8 mouse cellular contexts compared by ENCODE assay signal in the genomic region with DNA sequence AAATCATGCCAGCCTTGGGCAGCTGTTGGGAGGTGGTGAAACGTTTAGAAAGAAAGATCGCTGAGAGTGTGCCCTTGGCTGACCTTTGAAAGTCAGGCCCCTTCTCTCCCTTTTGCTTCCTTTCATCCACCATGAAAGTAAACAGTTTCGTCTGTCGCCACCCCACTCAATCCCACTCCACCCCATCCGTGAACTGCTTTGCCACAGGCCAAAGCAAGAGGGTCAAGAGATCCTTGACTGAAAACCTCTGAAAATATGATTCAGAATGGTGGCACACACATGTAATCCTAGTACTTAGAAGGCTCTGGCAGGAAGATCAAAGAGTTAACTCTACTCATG. TPM values are rescaled to one million over a fixed set of nuclear protein-coding genes. Genes with fewer than 3 reads are reported as not detected.
A peak's percentile ranks its signal among the peaks of the same experiment; 100 is the strongest.
DNase-seq lines count a peak whose midpoint lies in the region; ATAC-seq lines count a peak whose summit lies in the region.

No protein-coding gene starts in this region.

- H3K9me3 ChIP-seq in kidney, embryonic 15.5 days (replicated peaks), result no peaks in the 10 kb centered on the region
- no peaks in the 10 kb centered on the region for H3K9me3 ChIP-seq in embryonic facial prominence, embryonic 10.5 days
- H3K9me3 ChIP-seq in limb, embryonic 10.5 days (replicated peaks), result no peaks in the 10 kb centered on the region
- no peaks in the 10 kb centered on the region for H3K9me3 ChIP-seq in midbrain, embryonic 15.5 days

- peak overlapping the region; percentile 70 for H3K4me2 ChIP-seq in kidney, embryonic 15.5 days
- peak overlapping the region; percentile 64 for H3K4me2 ChIP-seq in midbrain, embryonic 15.5 days

- H3K4me1 ChIP-seq in kidney, embryonic 15.5 days, result 0 out of 2 replicates have a peak, but pooled peaks cover 4% of the 10 kb centered on the region
- H3K4me1 ChIP-seq in embryonic facial prominence, embryonic 10.5 days, result peaks cover 11% of the 10 kb centered on the region
- peaks cover 10% of the 10 kb centered on the region; the same call in 1 of the 2 replicates for H3K4me1 ChIP-seq in limb, embryonic 10.5 days
- peaks cover 4% of the 10 kb centered on the region; the same call in 1 of the 2 replicates for H3K4me1 ChIP-seq in midbrain, embryonic 15.5 days

- no peak for DNase-seq in kidney, adult 11 months
- no peak for DNase-seq in embryonic facial prominence, embryonic 10.5 days (ENCODE audit: low spot score)
- peak; percentile 49 for DNase-seq in limb, embryonic 10.5 days (ENCODE audit: low spot score)
- DNase-seq in adrenal gland, postnatal 36 days, result no peak
- no peak for DNase-seq in cerebellum, adult 18-20 months
- DNase-seq in gastrocnemius, adult 18-20 months (ENCODE audit: low spot score), result no peak

- 19% methylated on average over 5 of the region's 5 CpGs for WGBS in kidney, embryonic 15.5 days
- WGBS in embryonic facial prominence, embryonic 10.5 days, result 27% methylated on average over 5 of the region's 5 CpGs
- 18% methylated on average over 5 of the region's 5 CpGs for WGBS in limb, embryonic 10.5 days
- WGBS in midbrain, embryonic 15.5 days, result 22% methylated on average over 5 of the region's 5 CpGs

- peak overlapping the region; percentile 91; the same call in 1 of the 2 replicates for H3K27ac ChIP-seq in kidney, embryonic 15.5 days
- peak overlapping the region; percentile 87 for H3K27ac ChIP-seq in embryonic facial prominence, embryonic 10.5 days (replicated peaks)
- peak overlapping the region; percentile 88 for H3K27ac ChIP-seq in limb, embryonic 10.5 days
- H3K27ac ChIP-seq in midbrain, embryonic 15.5 days, result 0 out of 2 replicates have a peak overlapping the region, but pooled peaks have one; percentile 60

- peak overlapping the region; percentile 55; the same call in 1 of the 2 replicates for H3K9ac ChIP-seq in kidney, embryonic 15.5 days
- H3K9ac ChIP-seq in midbrain, embryonic 15.5 days, result peak overlapping the region; percentile 41

- 0 out of 2 replicates have a peak, but pooled peaks cover 2% of the 10 kb centered on the region for H3K36me3 ChIP-seq in kidney, embryonic 15.5 days
- no peaks in the 10 kb centered on the region for H3K36me3 ChIP-seq in embryonic facial prominence, embryonic 10.5 days (replicated peaks)
- H3K36me3 ChIP-seq in limb, embryonic 10.5 days, result no peaks in the 10 kb centered on the region
- no peaks in the 10 kb centered on the region for H3K36me3 ChIP-seq in midbrain, embryonic 15.5 days (replicated peaks)

- ATAC-seq in kidney, embryonic 15.5 days (replicated peaks; ENCODE audit: low FRiP score), result no peak; the same call in 1 of the 2 replicates
- ATAC-seq in midbrain, embryonic 15.5 days (replicated peaks), result no peak; the same call in 1 of the 2 replicates

- H3K4me3 ChIP-seq in kidney, embryonic 15.5 days (replicated peaks), result peak overlapping the region; percentile 64
- peak overlapping the region; percentile 71 for H3K4me3 ChIP-seq in embryonic facial prominence, embryonic 10.5 days
- peak overlapping the region; percentile 67 for H3K4me3 ChIP-seq in limb, embryonic 10.5 days
- H3K4me3 ChIP-seq in midbrain, embryonic 15.5 days, result peak overlapping the region; percentile 47

- no peaks in the 10 kb centered on the region for H3K27me3 ChIP-seq in kidney, embryonic 15.5 days
- H3K27me3 ChIP-seq in embryonic facial prominence, embryonic 10.5 days (replicated peaks; ENCODE audit: low read depth, poor library complexity, severe bottlenecking), result no peaks in the 10 kb centered on the region
- H3K27me3 ChIP-seq in limb, embryonic 10.5 days (ENCODE audit: low read depth, poor library complexity, severe bottlenecking), result no peaks in the 10 kb centered on the region
- H3K27me3 ChIP-seq in midbrain, embryonic 15.5 days (replicated peaks), result no peaks in the 10 kb centered on the region

RNA-seq across cellular contexts. Expression of gene Tep1, which starts 0.4 kb away (rescaled TPM):
- 6.2 and 8.5 TPM in 2 replicates for polyA plus RNA-seq in kidney, embryonic 15.5 days (2015; fragmentation: Nextera tagmentation; extraction: Ambion mirVana)
- polyA plus RNA-seq in embryonic facial prominence, embryonic 10.5 days (2016; fragmentation: Nextera tagmentation; extraction: Ambion mirVana), result 4.0 and 5.5 TPM in 2 replicates
- polyA plus RNA-seq in limb, embryonic 10.5 days (2016; fragmentation: Nextera tagmentation; extraction: Ambion mirVana), result 3.8 and 5.7 TPM in 2 replicates
- polyA plus RNA-seq in midbrain, embryonic 15.5 days (2015; fragmentation: Nextera tagmentation; extraction: Ambion mirVana), result 2.0 and 2.6 TPM in 2 replicates
- 10 to 100 TPM; 18.2 to 21.6 TPM for total RNA-seq in adrenal gland, postnatal 36 days (2021)
- 1 to 10 TPM; 6.5 to 9.0 TPM for total RNA-seq in gastrocnemius, adult 18-20 months (2021)

RNA-seq across cellular contexts. Expression of gene Klhl33, which starts 26.5 kb away (rescaled TPM):
- polyA plus RNA-seq in kidney, embryonic 15.5 days (2015; fragmentation: Nextera tagmentation; extraction: Ambion mirVana), result 0.19 TPM in 2 replicates
- 0.15 and 0.19 TPM in 2 replicates for polyA plus RNA-seq in embryonic facial prominence, embryonic 10.5 days (2016; fragmentation: Nextera tagmentation; extraction: Ambion mirVana)
- 0.06 and 0.10 TPM in 2 replicates for polyA plus RNA-seq in limb, embryonic 10.5 days (2016; fragmentation: Nextera tagmentation; extraction: Ambion mirVana)
- 1.8 and 2.1 TPM in 2 replicates for polyA plus RNA-seq in midbrain, embryonic 15.5 days (2015; fragmentation: Nextera tagmentation; extraction: Ambion mirVana)
- total RNA-seq in adrenal gland, postnatal 36 days (2021), result under 1 TPM; 0.50 to 0.63 TPM
- total RNA-seq in gastrocnemius, adult 18-20 months (2021), result 100 to 1,000 TPM in 1 of 2 experiments, 10 to 100 TPM in 1; 56.5 to 114 TPM

RNA-seq across cellular contexts. Expression of gene Osgep, which starts 53.9 kb away (rescaled TPM):
- polyA plus RNA-seq in kidney, embryonic 15.5 days (2015; fragmentation: Nextera tagmentation; extraction: Ambion mirVana), result 166 and 173 TPM in 2 replicates
- polyA plus RNA-seq in embryonic facial prominence, embryonic 10.5 days (2016; fragmentation: Nextera tagmentation; extraction: Ambion mirVana), result 178 and 185 TPM in 2 replicates
- 179 and 201 TPM in 2 replicates for polyA plus RNA-seq in limb, embryonic 10.5 days (2016; fragmentation: Nextera tagmentation; extraction: Ambion mirVana)
- 104 and 116 TPM in 2 replicates for polyA plus RNA-seq in midbrain, embryonic 15.5 days (2015; fragmentation: Nextera tagmentation; extraction: Ambion mirVana)
- total RNA-seq in adrenal gland, postnatal 36 days (2021), result 10 to 100 TPM; 42.9 to 57.8 TPM
- 10 to 100 TPM; 45.9 to 47.5 TPM for total RNA-seq in gastrocnemius, adult 18-20 months (2021)

RNA-seq across cellular contexts. Expression of gene Apex1, which starts 54.0 kb away (rescaled TPM):
- 301 and 306 TPM in 2 replicates for polyA plus RNA-seq in kidney, embryonic 15.5 days (2015; fragmentation: Nextera tagmentation; extraction: Ambion mirVana)
- polyA plus RNA-seq in embryonic facial prominence, embryonic 10.5 days (2016; fragmentation: Nextera tagmentation; extraction: Ambion mirVana), result 548 and 554 TPM in 2 replicates
- polyA plus RNA-seq in limb, embryonic 10.5 days (2016; fragmentation: Nextera tagmentation; extraction: Ambion mirVana), result 526 and 613 TPM in 2 replicates
- polyA plus RNA-seq in midbrain, embryonic 15.5 days (2015; fragmentation: Nextera tagmentation; extraction: Ambion mirVana), result 190 and 191 TPM in 2 replicates
- total RNA-seq in adrenal gland, postnatal 36 days (2021), result 10 to 100 TPM; 61.0 to 89.4 TPM
- total RNA-seq in gastrocnemius, adult 18-20 months (2021), result 10 to 100 TPM; 29.1 to 29.2 TPM

RNA-seq across cellular contexts. Expression of gene Pip4p1, which starts 59.9 kb away (rescaled TPM):
- 49.5 and 53.9 TPM in 2 replicates for polyA plus RNA-seq in kidney, embryonic 15.5 days (2015; fragmentation: Nextera tagmentation; extraction: Ambion mirVana)
- polyA plus RNA-seq in embryonic facial prominence, embryonic 10.5 days (2016; fragmentation: Nextera tagmentation; extraction: Ambion mirVana), result 43.5 and 43.6 TPM in 2 replicates
- 45.4 and 51.9 TPM in 2 replicates for polyA plus RNA-seq in limb, embryonic 10.5 days (2016; fragmentation: Nextera tagmentation; extraction: Ambion mirVana)
- polyA plus RNA-seq in midbrain, embryonic 15.5 days (2015; fragmentation: Nextera tagmentation; extraction: Ambion mirVana), result 101 and 111 TPM in 2 replicates
- 10 to 100 TPM; 58.5 to 65.6 TPM for total RNA-seq in adrenal gland, postnatal 36 days (2021)
- 10 to 100 TPM; 16.1 to 16.7 TPM for total RNA-seq in gastrocnemius, adult 18-20 months (2021)
